Mouse (Mus musculus): ENCODE results near the gene Myo1d. TPM values are rescaled to one million over a fixed set of nuclear protein-coding genes. Genes with fewer than 3 reads are reported as not detected.

The Myo1d gene
- total RNA-seq, 2 experiments from 2014 or later: 2.0 to 7.2 TPM

DNA sequence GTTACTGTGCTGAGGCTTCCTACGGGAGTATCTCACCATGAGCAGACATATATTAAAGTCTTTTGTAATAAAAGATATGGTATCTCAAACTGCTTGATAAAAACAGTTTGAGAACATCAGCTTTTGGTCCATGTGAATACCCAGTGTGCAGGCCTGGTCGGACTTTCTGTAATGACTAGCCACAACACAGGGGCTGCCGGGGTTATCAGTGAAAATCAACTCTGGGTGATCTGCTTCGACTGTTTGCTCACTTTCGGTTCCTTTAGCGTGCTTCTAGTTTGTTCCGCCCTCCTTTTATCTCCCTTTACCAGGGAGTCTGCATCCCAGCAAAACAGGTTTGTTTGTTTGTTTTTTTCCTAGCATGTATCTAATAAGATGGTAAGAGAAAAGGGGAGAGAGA, 3.6 kb upstream of the Myo1d start:
- ATAC-seq (replicated peaks; ENCODE audit: poor library complexity): no peak

DNA sequence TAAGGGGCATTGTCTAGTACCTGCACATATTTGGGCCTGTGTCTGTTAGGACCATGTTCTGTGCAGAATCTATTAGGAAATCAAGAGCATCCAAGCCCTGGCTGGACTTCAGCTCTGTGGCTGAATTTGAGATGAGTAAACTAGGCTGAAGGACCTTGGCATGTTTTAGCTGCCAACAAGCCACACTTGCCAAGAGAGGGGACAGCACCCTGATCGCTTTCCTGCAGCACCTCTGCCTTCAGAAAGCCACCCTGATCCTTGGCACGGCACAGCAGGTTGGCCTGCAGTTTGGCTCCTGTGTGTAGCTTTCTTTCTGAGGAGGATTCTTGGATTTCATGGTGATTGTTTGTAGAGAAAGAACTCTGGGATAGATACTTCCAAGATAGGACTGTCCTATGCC, 1.7 kb upstream of the Myo1d start:
- ATAC-seq (replicated peaks; ENCODE audit: poor library complexity): no peak

DNA sequence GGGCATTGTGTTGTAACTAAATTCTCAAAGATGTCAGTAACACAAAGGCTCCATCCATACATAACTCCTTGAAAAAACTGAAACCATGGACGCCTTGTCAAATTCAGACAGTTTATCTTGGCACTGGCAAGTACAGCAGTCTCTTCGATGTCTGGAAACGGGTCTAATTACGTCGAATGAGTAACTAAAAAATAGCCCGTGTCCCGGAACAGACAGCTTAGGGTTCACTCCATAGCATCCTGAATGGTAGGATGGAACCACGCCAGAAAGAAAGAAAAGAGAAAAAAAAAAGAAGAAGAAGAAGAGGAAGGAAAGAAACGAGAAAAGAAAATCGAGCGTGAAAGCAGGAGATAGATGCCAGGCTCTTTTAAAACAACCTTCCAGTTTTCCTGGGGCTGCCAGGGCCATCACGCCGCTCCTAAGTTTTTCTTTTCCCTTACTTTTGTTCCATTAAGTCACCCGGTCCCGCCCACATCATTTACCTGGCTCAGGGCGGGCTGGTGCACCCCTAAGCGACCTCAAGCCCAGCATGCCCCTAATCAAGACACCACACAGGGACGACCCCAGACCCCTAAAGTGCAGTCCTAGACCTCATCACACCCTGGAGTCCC, 804 bp downstream of the Myo1d start:
- ATAC-seq (replicated peaks; ENCODE audit: poor library complexity): no peak

DNA sequence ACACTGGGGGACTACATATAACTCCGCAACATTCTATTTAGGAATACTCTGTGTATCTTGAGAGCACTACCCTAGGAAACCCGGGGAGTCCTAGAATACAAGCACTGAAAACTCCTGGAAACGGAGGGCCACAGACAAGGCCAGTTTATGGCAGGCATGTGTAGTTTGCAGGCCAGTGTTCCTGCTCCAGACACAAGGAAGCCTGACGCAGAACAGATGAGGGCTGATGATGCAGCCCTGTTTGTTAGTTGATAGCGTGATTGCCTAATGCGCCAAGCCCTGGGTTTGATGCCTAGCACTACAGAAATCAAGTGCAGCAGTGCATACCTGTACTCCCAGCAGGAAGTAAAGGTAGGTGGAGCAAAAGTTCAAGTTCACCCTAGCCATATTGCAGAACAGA, 1.7 kb downstream of the Myo1d start:
- no peak for ATAC-seq (replicated peaks; ENCODE audit: poor library complexity)

DNA sequence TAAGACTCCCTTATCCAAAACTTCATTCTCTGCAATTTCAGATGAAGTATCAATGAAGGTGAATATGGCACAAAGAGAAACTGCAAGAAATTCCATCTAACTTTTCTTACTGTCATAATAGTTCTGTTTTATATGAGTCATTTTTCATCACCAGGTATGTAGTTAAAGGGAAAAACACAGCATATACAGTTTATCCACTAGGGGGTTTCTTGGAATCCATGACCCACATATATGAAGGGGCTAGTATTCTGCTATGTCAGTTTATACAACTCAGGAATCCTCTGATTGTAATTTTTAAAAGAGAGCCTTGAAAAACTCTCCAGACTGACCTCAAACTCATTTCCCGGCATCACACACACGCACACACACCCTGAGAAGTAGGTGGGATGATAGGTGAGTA, 2.1 kb downstream of the Myo1d start:
- no peak for ATAC-seq (replicated peaks; ENCODE audit: poor library complexity)

DNA sequence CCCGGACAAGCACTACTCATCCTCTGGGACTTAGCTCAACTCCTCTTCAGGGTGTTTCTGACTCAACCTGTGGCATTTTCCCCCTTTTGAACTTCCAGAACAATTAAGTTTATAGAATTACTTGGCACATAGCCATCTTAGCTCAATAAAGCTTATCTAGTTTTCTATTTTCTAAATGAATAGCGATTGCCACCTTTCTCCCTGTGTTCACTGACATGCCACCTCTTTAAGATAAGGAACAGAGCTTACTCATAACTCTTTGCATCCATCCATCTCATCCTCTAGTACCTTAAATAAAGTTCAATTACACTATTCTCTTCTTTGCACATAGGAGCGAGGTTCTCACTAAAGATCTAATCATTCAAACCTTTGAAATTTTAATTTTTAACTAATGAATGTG, 4.3 kb downstream of the Myo1d start:
- ATAC-seq (replicated peaks; ENCODE audit: poor library complexity): no peak

DNA sequence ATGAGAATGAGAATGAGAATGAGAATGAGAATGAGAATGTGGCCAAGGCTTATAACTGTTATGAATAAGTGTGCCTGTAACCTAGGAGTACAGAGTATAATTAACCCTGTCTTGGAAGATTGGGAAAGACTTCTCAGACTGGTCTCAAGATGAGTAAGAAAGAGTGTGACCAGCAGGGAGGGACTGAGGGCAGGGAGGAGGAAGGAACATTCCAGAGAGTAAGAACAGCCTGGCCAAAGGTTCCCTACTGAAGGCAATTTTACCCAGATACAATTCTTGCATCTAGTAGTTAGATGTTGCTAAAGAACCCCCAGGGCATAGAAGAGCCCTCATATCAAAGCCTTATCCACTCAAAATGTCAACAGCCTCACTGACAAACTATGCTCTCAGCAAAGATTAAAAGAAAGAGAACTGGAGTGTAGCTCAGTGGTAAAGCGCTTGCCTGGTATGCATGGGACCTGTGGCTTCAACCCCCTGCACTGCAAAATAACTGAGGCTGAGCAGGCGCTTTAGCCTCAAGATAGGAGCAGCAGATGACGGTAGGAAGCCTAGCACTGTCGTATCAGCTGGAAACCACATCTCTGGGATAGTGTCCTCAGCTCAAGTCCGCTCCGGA, 7.1 kb downstream of the Myo1d start:
- peak; percentile 27; the same call in 1 of the 2 replicates for ATAC-seq (replicated peaks; ENCODE audit: poor library complexity)

DNA sequence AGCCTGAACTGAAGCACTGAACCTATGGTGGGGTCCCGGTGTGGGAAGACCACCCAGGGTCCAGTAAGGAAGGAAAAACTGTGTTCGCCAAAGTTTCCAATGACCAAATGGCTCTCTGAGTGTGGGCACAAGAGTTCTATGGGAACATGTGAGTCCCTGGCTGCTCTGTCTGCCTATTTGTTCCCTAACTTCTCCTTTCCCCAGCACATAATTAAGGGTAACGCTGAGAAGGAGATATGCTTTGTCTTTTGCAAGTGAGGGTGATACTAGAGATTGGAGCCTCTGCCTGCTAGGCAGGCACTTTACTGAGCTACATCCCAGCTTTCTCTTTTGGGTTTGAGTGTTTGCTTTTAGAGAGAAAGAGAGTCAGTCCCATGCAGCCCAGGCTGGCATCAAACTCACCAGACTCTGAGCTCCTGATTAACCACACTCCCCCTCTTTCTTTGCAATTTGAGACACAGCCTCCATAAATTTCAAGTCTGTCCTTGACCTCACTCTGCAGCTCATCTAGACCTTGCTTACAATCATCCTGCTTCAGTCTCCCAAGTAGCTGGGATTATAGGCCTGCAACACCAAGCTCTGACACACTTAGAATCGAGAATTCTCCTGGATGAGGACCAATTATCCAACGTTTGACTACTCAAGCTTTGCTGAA, 8.1 kb downstream of the Myo1d start:
- ATAC-seq (replicated peaks; ENCODE audit: poor library complexity): no peak

DNA sequence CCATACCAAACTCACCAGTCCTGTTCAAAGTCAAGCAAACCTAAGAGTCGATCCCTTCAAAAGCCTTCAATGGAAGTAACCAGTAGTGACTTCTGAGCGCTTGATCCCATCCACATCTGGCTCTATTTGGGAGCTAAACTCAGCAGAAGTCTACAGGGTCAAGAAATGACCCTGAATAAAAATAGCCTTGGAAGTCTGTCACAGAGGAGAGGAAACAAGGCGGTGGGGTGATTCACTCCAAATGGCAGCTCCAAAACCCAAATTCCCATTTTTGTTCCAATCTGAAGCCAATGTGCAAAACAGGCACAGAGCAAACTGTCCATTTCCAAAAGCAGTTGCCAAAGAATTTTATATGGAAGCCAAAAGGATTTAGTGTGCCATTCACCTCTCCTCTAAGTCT, 8.6 kb downstream of the Myo1d start:
- no peak for ATAC-seq (replicated peaks; ENCODE audit: poor library complexity)

DNA sequence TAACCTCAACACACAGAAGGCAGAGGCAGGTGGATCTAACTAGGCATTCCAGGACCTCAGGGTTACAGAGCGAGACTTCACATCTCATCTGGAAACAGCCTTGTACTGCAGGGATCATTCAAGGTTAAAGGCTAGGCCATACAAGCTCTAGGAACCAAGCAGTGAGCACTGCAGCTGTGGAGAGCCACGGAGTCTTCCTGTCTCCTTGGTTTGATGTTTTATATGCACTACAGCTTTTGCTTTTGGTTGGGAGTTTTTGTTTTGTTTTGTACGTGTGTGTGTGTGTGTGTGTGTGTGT, 12.6 kb downstream of the Myo1d start:
- ATAC-seq (replicated peaks; ENCODE audit: poor library complexity): peak; percentile 40

DNA sequence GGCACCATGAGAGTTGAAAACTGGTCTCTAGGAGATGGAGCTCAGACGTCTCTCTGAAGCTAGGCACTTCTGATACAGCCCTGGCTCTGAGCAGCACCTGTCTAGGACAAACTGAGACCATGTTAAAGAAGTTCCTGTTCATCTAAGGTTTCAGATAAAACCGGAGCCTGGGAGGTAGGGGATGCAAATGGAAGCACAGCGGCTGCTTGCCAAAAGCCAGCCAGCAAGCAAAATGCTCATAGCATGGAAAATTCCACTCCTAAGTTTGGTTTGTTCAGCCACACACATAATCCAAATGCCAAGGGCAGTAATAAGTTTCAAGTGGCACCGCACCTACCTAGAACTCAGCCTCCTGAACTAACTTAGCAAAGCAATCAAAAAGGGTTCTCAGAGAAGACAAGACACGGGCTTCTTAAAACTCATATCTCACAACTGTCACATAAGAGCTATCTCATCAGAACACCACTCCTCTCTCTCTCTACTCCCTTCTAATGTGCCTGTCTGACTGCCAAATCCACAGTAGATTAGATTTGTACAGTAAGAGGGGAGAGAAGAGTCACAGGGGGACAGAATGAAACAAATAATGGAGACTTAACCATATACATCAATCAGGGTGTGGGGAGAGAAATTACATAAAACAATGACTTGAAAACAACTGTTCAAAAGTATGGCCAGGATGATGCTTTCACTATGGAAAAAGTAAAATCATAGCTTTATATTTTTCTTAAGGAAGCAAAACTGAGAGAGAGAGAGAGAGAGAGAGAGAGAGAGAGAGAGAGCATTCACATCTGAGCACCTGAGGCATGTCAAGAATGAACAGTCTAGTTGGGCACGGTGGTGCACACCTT, 13.1 kb downstream of the Myo1d start:
- peak; percentile 81 for ATAC-seq (replicated peaks; ENCODE audit: poor library complexity)

DNA sequence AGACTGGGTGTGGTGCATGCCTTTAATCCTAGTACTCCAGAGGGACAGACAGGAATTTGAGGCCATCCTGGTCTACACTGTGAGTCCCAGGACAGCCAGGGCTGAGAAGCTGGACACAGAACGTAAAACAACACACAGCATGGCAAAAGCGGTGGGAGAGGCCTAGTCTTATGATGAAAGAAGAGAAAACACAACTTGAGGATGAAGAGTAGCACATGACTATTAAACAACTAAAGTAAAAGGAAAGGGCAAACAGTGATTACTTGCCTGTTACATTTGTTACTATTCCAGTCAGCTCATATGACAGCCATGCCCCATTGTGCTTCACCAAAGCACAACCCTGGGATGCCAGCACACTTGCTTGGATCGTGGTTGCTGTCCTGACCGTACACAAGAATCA, 13.8 kb downstream of the Myo1d start:
- no peak for ATAC-seq (replicated peaks; ENCODE audit: poor library complexity)

DNA sequence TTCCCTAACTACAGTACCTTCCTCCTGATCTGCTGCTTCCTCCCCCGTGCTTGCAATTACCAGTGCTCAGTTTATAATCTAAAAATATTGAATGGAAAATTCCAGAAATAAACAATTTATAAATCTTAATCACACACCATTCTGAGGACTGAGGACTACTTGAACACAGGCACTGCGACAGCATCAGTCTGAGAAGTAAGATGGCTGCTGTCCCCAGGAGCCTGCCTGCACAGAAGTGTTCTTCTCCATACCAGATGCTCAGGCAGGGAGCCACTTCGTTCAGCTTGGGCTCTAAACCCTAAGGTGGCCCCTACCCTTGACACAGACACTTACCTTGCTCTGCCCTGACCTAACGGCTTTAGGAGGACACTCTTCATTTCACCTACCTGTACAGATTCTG, 17.8 kb downstream of the Myo1d start:
- ATAC-seq (replicated peaks; ENCODE audit: poor library complexity): peak; percentile 9; the same call in 1 of the 2 replicates

DNA sequence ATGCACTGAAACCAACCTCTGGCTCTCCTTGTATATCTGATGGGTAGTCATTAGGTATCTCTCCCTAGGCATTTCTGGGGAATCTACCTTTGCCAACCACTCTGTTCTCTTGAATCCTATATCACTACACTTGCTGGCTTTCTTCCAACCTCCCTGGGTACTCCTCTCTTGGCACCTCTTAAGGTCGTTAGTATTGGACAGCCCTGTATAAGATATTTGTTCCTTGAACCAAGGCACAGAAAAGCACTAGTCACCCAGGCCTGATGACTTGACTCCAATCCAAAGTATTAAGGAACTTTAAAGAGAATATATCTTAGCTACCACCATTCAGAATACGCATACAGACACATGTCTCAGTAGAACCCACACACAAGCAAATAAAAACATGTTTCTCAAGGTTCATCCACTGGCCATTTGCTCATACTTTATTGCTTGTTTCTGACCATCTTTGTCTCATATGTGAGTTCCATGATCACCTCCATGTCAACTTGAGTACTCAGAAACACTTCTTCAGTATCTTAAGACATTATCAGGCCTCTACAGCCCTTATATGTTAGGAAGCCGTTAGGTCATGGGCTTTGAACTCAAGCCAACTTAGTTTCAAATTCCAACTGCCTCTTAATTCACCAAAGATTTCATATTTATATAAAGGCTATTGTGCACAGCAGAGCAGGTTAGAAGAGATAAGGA, 18.4 kb downstream of the Myo1d start:
- peak; percentile 69 for ATAC-seq (replicated peaks; ENCODE audit: poor library complexity)

DNA sequence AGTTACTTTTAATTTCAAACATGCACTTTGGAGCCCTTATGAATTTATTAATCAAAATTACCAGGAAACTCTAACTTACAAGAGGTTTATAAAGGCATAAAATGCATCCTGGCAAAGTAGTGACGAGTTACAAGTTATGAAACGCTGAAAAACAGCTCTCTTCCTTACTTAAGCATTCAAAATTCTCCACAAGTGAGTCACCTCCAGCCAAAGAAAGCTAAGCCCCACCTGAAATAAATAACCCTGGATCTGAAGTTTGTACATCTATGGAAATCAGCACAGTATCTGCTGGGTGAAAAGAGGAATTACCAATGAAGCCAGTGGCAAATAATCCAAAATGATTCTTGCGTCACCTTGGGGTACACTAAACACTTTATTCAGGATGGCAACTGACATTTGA, 20.8 kb downstream of the Myo1d start:
- ATAC-seq (replicated peaks; ENCODE audit: poor library complexity): no peak

DNA sequence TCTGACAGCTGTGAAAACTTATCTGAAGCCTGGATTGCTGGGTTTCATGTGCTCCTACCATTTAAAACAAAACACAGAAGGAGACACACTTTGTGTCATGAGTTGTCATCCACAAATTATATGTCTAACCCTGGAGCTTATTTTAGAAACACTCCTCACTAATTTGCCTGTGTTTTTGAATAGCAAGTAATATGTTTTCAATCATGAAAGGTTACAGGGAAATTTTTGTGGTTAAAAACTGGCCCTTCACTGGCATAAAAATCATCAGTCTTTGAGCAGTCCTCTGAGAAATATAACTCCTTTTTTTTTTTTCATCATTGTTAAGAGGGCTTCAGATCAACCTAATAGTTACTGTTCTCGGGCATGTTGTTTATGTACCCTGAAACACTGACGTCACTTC, 25.6 kb downstream of the Myo1d start:
- no peak for ATAC-seq (replicated peaks; ENCODE audit: poor library complexity)

DNA sequence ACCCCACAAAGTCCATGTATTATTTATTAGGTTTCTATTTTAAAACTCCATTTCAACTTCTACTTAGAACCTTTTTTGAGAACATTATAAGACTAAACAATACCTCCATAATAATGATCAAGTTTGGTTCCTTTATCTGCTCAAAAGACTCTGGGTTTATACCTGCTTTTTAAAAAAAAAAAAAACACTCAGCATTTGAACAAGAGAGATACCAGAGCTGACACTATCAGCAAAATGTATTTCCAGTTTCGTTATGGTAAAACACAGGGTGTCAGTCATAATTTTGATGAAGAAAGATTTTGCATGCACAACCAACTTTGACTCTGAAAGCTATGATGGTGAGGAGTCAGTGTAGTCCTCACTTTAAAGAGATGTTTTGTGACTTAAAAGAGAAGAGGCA, 28.7 kb downstream of the Myo1d start:
- ATAC-seq (replicated peaks; ENCODE audit: poor library complexity): no peak

DNA sequence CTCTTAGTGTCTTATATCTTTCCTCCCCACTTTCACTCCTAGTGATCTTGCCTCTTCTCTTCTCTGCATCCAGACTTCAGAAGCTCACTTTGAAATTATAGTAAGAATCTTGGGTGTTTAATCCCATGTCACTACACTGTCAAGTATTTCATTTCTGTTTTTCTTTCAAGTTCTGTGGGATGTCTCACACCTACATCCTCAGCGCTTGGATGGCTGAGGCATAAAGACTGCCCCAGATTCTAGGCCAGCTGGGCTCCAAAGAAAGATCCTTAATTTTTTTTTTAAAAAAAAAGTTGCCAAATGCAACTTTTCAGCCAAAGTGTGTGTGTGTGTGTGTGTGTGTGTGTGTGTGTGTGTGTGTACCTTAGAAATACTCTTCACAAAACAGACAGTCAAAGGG, 30.6 kb downstream of the Myo1d start:
- no peak for ATAC-seq (replicated peaks; ENCODE audit: poor library complexity)

DNA sequence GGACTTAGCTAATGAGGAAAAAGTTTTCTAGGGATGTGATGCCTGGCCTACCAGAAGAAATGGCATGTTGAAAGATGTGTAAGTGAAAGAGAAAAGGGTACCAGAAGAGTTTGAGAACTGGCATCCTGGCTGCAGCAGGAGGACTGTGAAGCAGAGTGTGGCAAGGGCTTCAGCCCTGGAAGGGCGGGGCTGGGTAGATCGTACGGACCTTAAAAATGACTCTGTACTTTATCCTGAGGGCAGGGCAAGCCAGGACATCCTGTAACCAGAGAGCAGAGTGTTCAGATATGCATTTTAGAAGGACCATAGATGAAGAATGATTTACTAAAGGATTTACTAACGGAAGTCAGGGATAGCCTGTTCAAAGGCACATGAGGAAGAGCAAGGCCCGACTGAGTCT, 34.4 kb downstream of the Myo1d start:
- ATAC-seq (replicated peaks; ENCODE audit: poor library complexity): no peak

DNA sequence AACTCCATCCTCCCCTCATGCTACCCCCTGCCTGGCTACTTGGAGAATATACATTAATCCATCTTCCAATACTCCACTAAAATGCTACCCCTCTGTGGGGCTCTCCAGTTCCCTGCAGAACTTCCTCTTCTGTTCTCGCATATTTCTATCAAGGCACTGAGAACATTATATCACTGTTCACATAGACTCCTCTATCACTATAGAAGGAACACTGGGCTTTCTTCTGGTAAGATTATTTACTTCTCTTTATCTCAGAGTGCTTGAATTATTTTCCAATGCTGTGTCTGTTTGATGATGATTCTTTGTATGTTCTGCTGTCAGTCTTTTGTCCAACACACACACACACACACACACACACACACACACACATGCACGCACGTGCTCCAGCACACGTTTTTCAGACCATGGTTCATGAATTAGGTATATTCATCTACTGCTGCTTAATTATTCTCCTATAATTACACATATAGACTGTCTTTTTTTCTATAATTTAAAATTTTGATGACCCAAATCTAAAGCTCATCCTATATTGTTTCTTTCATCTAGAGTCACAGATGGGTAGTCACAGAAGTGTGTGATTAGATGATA, 35.9 kb downstream of the Myo1d start:
- ATAC-seq (replicated peaks; ENCODE audit: poor library complexity): no peak; the same call in 1 of the 2 replicates

DNA sequence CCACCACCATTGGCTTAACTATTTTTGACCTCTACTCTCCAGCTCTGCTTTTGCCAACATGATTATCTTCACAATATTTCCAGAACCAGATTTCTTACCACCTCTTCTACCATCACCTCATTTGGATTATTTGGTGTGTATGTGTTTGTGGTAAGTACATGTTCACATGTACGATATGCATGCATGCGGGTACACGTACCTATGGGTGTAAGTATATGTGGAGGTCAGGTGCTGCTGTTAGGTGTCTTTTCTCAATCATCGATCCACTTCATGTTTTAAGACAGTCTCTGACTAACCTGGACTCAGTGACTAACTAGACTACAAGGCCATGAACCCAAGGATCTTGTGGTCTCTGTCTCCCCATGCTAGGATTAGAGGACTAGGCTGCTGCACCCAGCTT, 37.4 kb downstream of the Myo1d start:
- ATAC-seq (replicated peaks; ENCODE audit: poor library complexity): no peak
